Comparison of ENCODE assay signal across 13 mouse cellular contexts in genomic region chr1:19236591-19236990, GRCm38 (mm10). TPM values are rescaled to one million over a fixed set of nuclear protein-coding genes. Genes with fewer than 3 reads are reported as not detected.
A peak's percentile ranks its signal among the peaks of the same experiment; 100 is the strongest.
DNase-seq lines count a peak whose midpoint lies in the region; ATAC-seq and TF ChIP-seq lines count a peak whose summit lies in the region.
"Had no signal": no experiment of that assay in that cellular context is flagged by ENCODE, and none has a peak within 500 bp of the region (broad histone marks: within the 10 kb centered on the region; RNA-seq: fewer than 3 reads in every experiment).

No protein-coding gene starts in this region.

- ATAC-seq in hindbrain, embryonic 12.5 days (ENCODE audit: low FRiP score), result peak; percentile 39; the same call in 1 of the 2 replicates
- no peak for ATAC-seq in hindbrain, embryonic 16.5 days
- ATAC-seq in kidney, embryonic 16.5 days (ENCODE audit: low FRiP score, low TSS enrichment), result peak; percentile 64; the same call in 1 of the 2 replicates
- no peak for ATAC-seq in midbrain, embryonic 13.5 days
- ATAC-seq in liver, postnatal 0 days, result no peak
- ATAC-seq: lung, postnatal 0 days had no signal

- no peaks in the 10 kb centered on the region for H3K9me3 ChIP-seq in hindbrain, embryonic 12.5 days (replicated peaks)
- no peaks in the 10 kb centered on the region for H3K9me3 ChIP-seq in hindbrain, embryonic 16.5 days (ENCODE audit: control insufficient read depth, low read length)
- H3K9me3 ChIP-seq in kidney, embryonic 16.5 days (ENCODE audit: low read length), result 0 out of 2 replicates have a peak, but pooled peaks cover 2% of the 10 kb centered on the region
- H3K9me3 ChIP-seq in midbrain, embryonic 13.5 days, result no peaks in the 10 kb centered on the region
- H3K9me3 ChIP-seq in liver, postnatal 0 days (ENCODE audit: low read length), result no peaks in the 10 kb centered on the region

- no peak overlapping the region for H3K9ac ChIP-seq in hindbrain, embryonic 12.5 days
- H3K9ac ChIP-seq in hindbrain, embryonic 16.5 days (ENCODE audit: low read depth, low read length), result no peak overlapping the region
- no peak overlapping the region for H3K9ac ChIP-seq in kidney, embryonic 16.5 days (replicated peaks; ENCODE audit: low read length)
- H3K9ac ChIP-seq in midbrain, embryonic 13.5 days (replicated peaks), result no peak overlapping the region
- H3K9ac ChIP-seq in liver, postnatal 0 days (replicated peaks), result no peak overlapping the region

- no peak for TF ChIP-seq EP300 in liver, postnatal 0 days (IDR thresholded peaks at IDR 0.05; ENCODE audit: low read depth)

- peak; percentile 59 for DNase-seq in ZHBTc4 (ENCODE audit: low read depth, low spot score)
- no peak for DNase-seq in layer of hippocampus, adult 18-20 months (ENCODE audit: low spot score in 2 of 2)
- DNase-seq in lung, postnatal 36 days, result no peak
- no peak for DNase-seq in liver, postnatal 0 days
- DNase-seq: cerebellum, postnatal 14 days; right cerebral cortex, adult 18-20 months had no signal

- H3K4me3 ChIP-seq in hindbrain, embryonic 12.5 days, result no peak overlapping the region
- H3K4me3 ChIP-seq in hindbrain, embryonic 16.5 days (ENCODE audit: low read length), result no peak overlapping the region
- no peak overlapping the region for H3K4me3 ChIP-seq in kidney, embryonic 16.5 days (ENCODE audit: low read length)
- H3K4me3 ChIP-seq in midbrain, embryonic 13.5 days (replicated peaks), result no peak overlapping the region
- no peak overlapping the region for H3K4me3 ChIP-seq in liver, postnatal 0 days (ENCODE audit: low read depth, low read length)
- H3K4me3 ChIP-seq: myocyte had no signal

- no peak overlapping the region for H3K27ac ChIP-seq in hindbrain, embryonic 12.5 days
- H3K27ac ChIP-seq in hindbrain, embryonic 16.5 days (ENCODE audit: low read depth, low read length), result no peak overlapping the region
- no peak overlapping the region for H3K27ac ChIP-seq in kidney, embryonic 16.5 days (ENCODE audit: low read length)
- H3K27ac ChIP-seq in midbrain, embryonic 13.5 days, result peak overlapping the region; percentile 70
- H3K27ac ChIP-seq in liver, postnatal 0 days (ENCODE audit: low read depth), result no peak overlapping the region

- no peaks in the 10 kb centered on the region for H3K36me3 ChIP-seq in hindbrain, embryonic 12.5 days
- no peaks in the 10 kb centered on the region for H3K36me3 ChIP-seq in hindbrain, embryonic 16.5 days (ENCODE audit: control insufficient read depth, insufficient read depth, low read length)
- no peaks in the 10 kb centered on the region for H3K36me3 ChIP-seq in kidney, embryonic 16.5 days (ENCODE audit: insufficient read depth, low read length)
- H3K36me3 ChIP-seq in midbrain, embryonic 13.5 days, result no peaks in the 10 kb centered on the region
- no peaks in the 10 kb centered on the region for H3K36me3 ChIP-seq in liver, postnatal 0 days (replicated peaks; ENCODE audit: insufficient read depth, low read length)

- H3K27me3 ChIP-seq in hindbrain, embryonic 12.5 days, result peaks cover 82% of the 10 kb centered on the region
- peaks cover 54% of the 10 kb centered on the region for H3K27me3 ChIP-seq in hindbrain, embryonic 16.5 days (replicated peaks; ENCODE audit: control insufficient read depth, insufficient read depth, low read length)
- H3K27me3 ChIP-seq in kidney, embryonic 16.5 days (ENCODE audit: insufficient read depth, low read length), result peaks cover 78% of the 10 kb centered on the region
- peaks cover 93% of the 10 kb centered on the region for H3K27me3 ChIP-seq in midbrain, embryonic 13.5 days
- H3K27me3 ChIP-seq in liver, postnatal 0 days (ENCODE audit: insufficient read depth, low read length), result peaks cover 68% of the 10 kb centered on the region

- peaks cover 4% of the 10 kb centered on the region for H3K4me1 ChIP-seq in hindbrain, embryonic 12.5 days
- no peaks in the 10 kb centered on the region; the same call in 1 of the 2 replicates for H3K4me1 ChIP-seq in hindbrain, embryonic 16.5 days (ENCODE audit: control insufficient read depth, insufficient read depth, low read depth, low read length)
- 0 out of 2 replicates have a peak, but pooled peaks cover 5% of the 10 kb centered on the region for H3K4me1 ChIP-seq in kidney, embryonic 16.5 days (ENCODE audit: insufficient read depth, low read length)
- H3K4me1 ChIP-seq in midbrain, embryonic 13.5 days (replicated peaks), result peaks cover 11% of the 10 kb centered on the region; the same call in 1 of the 2 replicates
- H3K4me1 ChIP-seq in liver, postnatal 0 days (ENCODE audit: insufficient read depth), result no peaks in the 10 kb centered on the region

- 1% methylated on average over 21 of the region's 21 CpGs for WGBS in hindbrain, embryonic 12.5 days
- 5% methylated on average over 21 of the region's 21 CpGs for WGBS in hindbrain, embryonic 16.5 days
- 7% methylated on average over 21 of the region's 21 CpGs for WGBS in kidney, embryonic 16.5 days
- WGBS in midbrain, embryonic 13.5 days, result 0% methylated on average over 21 of the region's 21 CpGs
- WGBS in liver, postnatal 0 days (ENCODE audit: insufficient replicate concordance), result 6% methylated on average over 21 of the region's 21 CpGs

- TF ChIP-seq CTCF in liver, postnatal 0 days (IDR thresholded peaks at IDR 0.05; ENCODE audit: low read depth), result no peak

- no peak overlapping the region for H3K4me2 ChIP-seq in hindbrain, embryonic 12.5 days (replicated peaks)
- H3K4me2 ChIP-seq in hindbrain, embryonic 16.5 days (ENCODE audit: low read length), result no peak overlapping the region
- no peak overlapping the region for H3K4me2 ChIP-seq in kidney, embryonic 16.5 days (replicated peaks; ENCODE audit: low read depth, low read length)
- no peak overlapping the region for H3K4me2 ChIP-seq in midbrain, embryonic 13.5 days (replicated peaks)
- no peak overlapping the region for H3K4me2 ChIP-seq in liver, postnatal 0 days (ENCODE audit: low read depth, low read length)
- H3K4me2 ChIP-seq: heart, embryonic 11.5 days had no signal

RNA-seq across cellular contexts. Expression of gene Tfap2b, which starts 27.9 kb away (rescaled TPM):
- 85.5 and 91.2 TPM in 2 replicates for polyA plus RNA-seq in hindbrain, embryonic 12.5 days (2016; fragmentation: Nextera tagmentation; extraction: Ambion mirVana)
- 40.1 and 64.0 TPM in 2 replicates for polyA plus RNA-seq in hindbrain, embryonic 16.5 days (2015; fragmentation: Nextera tagmentation; extraction: Ambion mirVana)
- 54.5 and 62.1 TPM in 2 replicates for polyA plus RNA-seq in kidney, embryonic 16.5 days (2015; fragmentation: Nextera tagmentation; extraction: Ambion mirVana)
- polyA plus RNA-seq in midbrain, embryonic 13.5 days (2015; fragmentation: Nextera tagmentation; extraction: Ambion mirVana), result 256 and 296 TPM in 2 replicates
- under 1 TPM in 1 of 2 experiments, not detected in 1; 0.15 TPM for total RNA-seq in layer of hippocampus, adult 18-20 months (2021)
- polyA plus RNA-seq in liver, postnatal 0 days (2015; fragmentation: Nextera tagmentation; extraction: Ambion mirVana), result not detected in 2 replicates
- polyA plus RNA-seq: myocyte had no signal

Comparison
In these comparisons a context has a peak if more than half of its experiments do, and no peak if none do; other contexts are left out.
1. ATAC-seq: peak in hindbrain, embryonic 12.5 days (single experiment) and kidney, embryonic 16.5 days (single experiment); none in hindbrain, embryonic 16.5 days (single experiment), midbrain, embryonic 13.5 days (single experiment) and liver, postnatal 0 days (single experiment).
2. RNA of gene Tfap2b, which starts 27.9 kb away (polyA plus RNA-seq): 256 to 296 TPM in midbrain, embryonic 13.5 days, 85.5 to 91.2 TPM in hindbrain, embryonic 12.5 days, 54.5 to 62.1 TPM in kidney, embryonic 16.5 days and 40.1 to 64.0 TPM in hindbrain, embryonic 16.5 days; not detected in liver, postnatal 0 days; every median in the first group is over 10 times any median in the second.